In the genomic region with DNA sequence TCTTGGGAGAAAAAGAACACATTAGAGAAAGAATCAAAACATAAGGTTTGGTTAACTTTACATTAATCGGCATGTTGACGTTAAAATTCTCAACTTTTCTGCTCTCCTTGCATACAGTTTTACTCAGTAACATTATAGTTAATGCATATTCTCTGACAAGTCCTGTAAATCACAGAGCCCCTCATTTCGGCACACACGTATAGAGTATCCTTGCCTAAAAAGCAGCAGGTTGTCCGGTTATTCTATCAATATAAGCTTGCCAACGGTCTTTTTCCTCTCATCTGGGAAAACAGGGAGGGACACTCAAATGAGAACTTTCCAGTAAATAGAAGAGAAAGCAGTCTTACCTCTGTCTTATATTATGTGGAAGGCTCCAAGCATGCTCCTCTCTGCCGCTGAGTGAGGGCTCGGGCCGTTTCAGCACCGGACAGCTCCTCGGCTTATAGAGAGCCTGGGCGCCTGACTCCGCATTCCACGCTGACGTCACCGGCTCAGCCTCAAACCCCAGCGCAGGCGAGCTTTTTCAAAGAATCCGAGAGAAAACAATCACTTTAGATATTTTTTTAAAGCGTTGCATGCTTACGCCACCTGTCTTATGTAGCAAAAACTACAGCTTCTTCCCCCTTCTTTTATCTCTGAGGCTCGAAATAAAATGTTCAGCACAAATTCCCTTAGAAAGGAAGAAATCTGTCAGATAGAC, we compare ENCODE assay signal across 9 mouse cellular contexts. TPM values are rescaled to one million over a fixed set of nuclear protein-coding genes. Genes with fewer than 3 reads are reported as not detected.
DNase-seq lines count a peak whose midpoint lies in the region; ATAC-seq lines count a peak whose summit lies in the region.
"Had no signal": no experiment of that assay in that cellular context is flagged by ENCODE, and none has a peak within 500 bp of the region (broad histone marks: within the 10 kb centered on the region; RNA-seq: fewer than 3 reads in every experiment).

Gene Scg2, minus strand, starts transcription at position 512 of the 700 bp plus-strand sequence.

- peak; percentile 57 for DNase-seq in 3T3-L1 (ENCODE audit: low read depth, low spot score)
- DNase-seq in adrenal gland, postnatal 36 days: peak; percentile 87 to 88
- peak; percentile 41 to 71 for DNase-seq in kidney, adult 8-10 months
- peak; percentile 89 for DNase-seq in left cerebral cortex, postnatal 4 days

- no peaks in the 10 kb centered on the region for H3K4me1 ChIP-seq in embryonic facial prominence, embryonic 13.5 days
- no peaks in the 10 kb centered on the region for H3K4me1 ChIP-seq in heart, embryonic 11.5 days (ENCODE audit: control insufficient read depth, insufficient read depth, low read length)
- peaks cover 3% of the 10 kb centered on the region; the same call in 1 of the 2 replicates for H3K4me1 ChIP-seq in midbrain, embryonic 15.5 days
- H3K4me1 ChIP-seq in stomach, embryonic 16.5 days (ENCODE audit: control insufficient read depth, insufficient read depth, low read length): no peaks in the 10 kb centered on the region

- H3K27me3 ChIP-seq in embryonic facial prominence, embryonic 13.5 days: no peaks in the 10 kb centered on the region
- no peaks in the 10 kb centered on the region for H3K27me3 ChIP-seq in heart, embryonic 11.5 days (ENCODE audit: control insufficient read depth, insufficient read depth, low read length)
- H3K27me3 ChIP-seq in midbrain, embryonic 15.5 days (replicated peaks): no peaks in the 10 kb centered on the region
- no peaks in the 10 kb centered on the region for H3K27me3 ChIP-seq in stomach, embryonic 16.5 days (ENCODE audit: control insufficient read depth, insufficient read depth, low read length)

- no peak within 1 kb of the TSS for H3K9ac ChIP-seq in embryonic facial prominence, embryonic 13.5 days
- H3K9ac ChIP-seq in heart, embryonic 11.5 days (ENCODE audit: low read depth, low read length): no peak within 1 kb of the TSS
- peak within 1 kb of the TSS; percentile 50 for H3K9ac ChIP-seq in midbrain, embryonic 15.5 days
- H3K9ac ChIP-seq in stomach, embryonic 16.5 days (ENCODE audit: low read length): no peak within 1 kb of the TSS

- peak; percentile 74; the same call in 1 of the 2 replicates for ATAC-seq in embryonic facial prominence, embryonic 13.5 days (ENCODE audit: insufficient number of reproducible peaks, insufficient read depth, low FRiP score, low TSS enrichment, low read depth)
- ATAC-seq in heart, embryonic 11.5 days (replicated peaks; ENCODE audit: insufficient number of reproducible peaks, low FRiP score, low TSS enrichment): peak; percentile 59; the same call in 1 of the 2 replicates
- ATAC-seq in midbrain, embryonic 15.5 days (replicated peaks): peak; percentile 98
- peak; percentile 87; the same call in 1 of the 2 replicates for ATAC-seq in stomach, embryonic 16.5 days (ENCODE audit: insufficient read depth, low FRiP score)

- H3K27ac ChIP-seq in embryonic facial prominence, embryonic 13.5 days: no peak within 1 kb of the TSS
- H3K27ac ChIP-seq in heart, embryonic 11.5 days (ENCODE audit: low read depth, low read length): no peak within 1 kb of the TSS
- peak within 1 kb of the TSS; percentile 81 for H3K27ac ChIP-seq in midbrain, embryonic 15.5 days
- H3K27ac ChIP-seq in stomach, embryonic 16.5 days (ENCODE audit: low read length): no peak within 1 kb of the TSS

- H3K4me2 ChIP-seq in embryonic facial prominence, embryonic 13.5 days: peak within 1 kb of the TSS; percentile 30
- peak within 1 kb of the TSS; percentile 46 for H3K4me2 ChIP-seq in heart, embryonic 11.5 days
- H3K4me2 ChIP-seq in midbrain, embryonic 15.5 days: peak within 1 kb of the TSS; percentile 55
- no peak within 1 kb of the TSS for H3K4me2 ChIP-seq in stomach, embryonic 16.5 days (ENCODE audit: low read depth, low read length)

- H3K4me3 ChIP-seq in embryonic facial prominence, embryonic 13.5 days: no peak within 1 kb of the TSS
- no peak within 1 kb of the TSS for H3K4me3 ChIP-seq in heart, embryonic 11.5 days (ENCODE audit: low read depth, low read length)
- H3K4me3 ChIP-seq in midbrain, embryonic 15.5 days: peak within 1 kb of the TSS; percentile 53
- H3K4me3 ChIP-seq in stomach, embryonic 16.5 days (replicated peaks; ENCODE audit: low read length): no peak within 1 kb of the TSS

- 14% methylated on average over 22 of the region's 22 CpGs for WGBS in embryonic facial prominence, embryonic 13.5 days
- WGBS in heart, embryonic 11.5 days (ENCODE audit: insufficient replicate concordance): 14% methylated on average over 22 of the region's 22 CpGs
- 10% methylated on average over 22 of the region's 22 CpGs for WGBS in midbrain, embryonic 15.5 days
- 12% methylated on average over 22 of the region's 22 CpGs for WGBS in stomach, embryonic 16.5 days

- H3K36me3 ChIP-seq in embryonic facial prominence, embryonic 13.5 days: no peaks in the 10 kb centered on the region
- no peaks in the 10 kb centered on the region for H3K36me3 ChIP-seq in heart, embryonic 11.5 days (ENCODE audit: control insufficient read depth, insufficient read depth, low read length)
- H3K36me3 ChIP-seq in midbrain, embryonic 15.5 days (replicated peaks): no peaks in the 10 kb centered on the region; the same call in 1 of the 2 replicates
- H3K36me3 ChIP-seq in stomach, embryonic 16.5 days (ENCODE audit: control insufficient read depth, insufficient read depth, low read length): no peaks in the 10 kb centered on the region
- H3K36me3 ChIP-seq: G1E had no signal

- no peaks in the 10 kb centered on the region for H3K9me3 ChIP-seq in embryonic facial prominence, embryonic 13.5 days
- H3K9me3 ChIP-seq in heart, embryonic 11.5 days (replicated peaks; ENCODE audit: control insufficient read depth, low read length): no peaks in the 10 kb centered on the region
- H3K9me3 ChIP-seq in midbrain, embryonic 15.5 days: no peaks in the 10 kb centered on the region
- no peaks in the 10 kb centered on the region for H3K9me3 ChIP-seq in stomach, embryonic 16.5 days (replicated peaks; ENCODE audit: control insufficient read depth, low read length)
- H3K9me3 ChIP-seq: G1E had no signal

- intact Hi-C loops in left cerebral cortex, postnatal 4 days (cut with DNase I): loop anchor here (2.0 kb wide), 1 partner anchor 715 kb away; no protein-coding TSS in a partner anchor

RNA-seq across cellular contexts. Expression of gene Scg2, which starts in this region (rescaled TPM):
- total RNA-seq in adrenal gland, postnatal 36 days (2021): 100 to 1,000 TPM; 548 to 688 TPM
- polyA plus RNA-seq in embryonic facial prominence, embryonic 13.5 days (2015; fragmentation: Nextera tagmentation; extraction: Ambion mirVana): 3.1 and 3.9 TPM in 2 replicates
- 0.44 and 0.45 TPM in 2 replicates for polyA plus RNA-seq in heart, embryonic 11.5 days (2014; fragmentation: Nextera tagmentation; extraction: Ambion mirVana)
- total RNA-seq in left cerebral cortex, postnatal 4 days (2021): 100 to 1,000 TPM in 1 of 2 experiments, 10 to 100 TPM in 1; 80.7 to 106 TPM
- 119 and 126 TPM in 2 replicates for polyA plus RNA-seq in midbrain, embryonic 15.5 days (2015; fragmentation: Nextera tagmentation; extraction: Ambion mirVana)
- polyA plus RNA-seq in stomach, embryonic 16.5 days (2015; fragmentation: Nextera tagmentation; extraction: Ambion mirVana): 7.1 and 7.9 TPM in 2 replicates
- polyA plus RNA-seq: G1E had no signal

Comparison
In these comparisons a context has a peak if more than half of its experiments do, and no peak if none do; other contexts are left out.
1. RNA of gene Scg2 (total RNA-seq): 548 to 688 TPM in adrenal gland, postnatal 36 days; 80.7 to 106 TPM in left cerebral cortex, postnatal 4 days; every median in the first group is over 4 times any median in the second.
2. RNA of gene Scg2 (polyA plus RNA-seq): 119 to 126 TPM in midbrain, embryonic 15.5 days; 7.1 to 7.9 TPM in stomach, embryonic 16.5 days, 3.1 to 3.9 TPM in embryonic facial prominence, embryonic 13.5 days and 0.44 to 0.45 TPM in heart, embryonic 11.5 days; every median in the first group is over 10 times any median in the second.
3. Peak in ATAC-seq and H3K4me2 ChIP-seq in heart, embryonic 11.5 days; RNA of the gene not detected or under 1 TPM.
4. Peak in every context shown above with its lines, with median percentiles within 50 percentile points of each other: DNase-seq and ATAC-seq.